Mouse (Mus musculus): ENCODE measurements around the gene Tfeb. TPM values are rescaled to one million over a fixed set of nuclear protein-coding genes. Genes with fewer than 3 reads are reported as not detected.

Gene Tfeb
- total RNA-seq, 2 experiments from 2014 or later: 65.8 to 67.7 TPM

DNA sequence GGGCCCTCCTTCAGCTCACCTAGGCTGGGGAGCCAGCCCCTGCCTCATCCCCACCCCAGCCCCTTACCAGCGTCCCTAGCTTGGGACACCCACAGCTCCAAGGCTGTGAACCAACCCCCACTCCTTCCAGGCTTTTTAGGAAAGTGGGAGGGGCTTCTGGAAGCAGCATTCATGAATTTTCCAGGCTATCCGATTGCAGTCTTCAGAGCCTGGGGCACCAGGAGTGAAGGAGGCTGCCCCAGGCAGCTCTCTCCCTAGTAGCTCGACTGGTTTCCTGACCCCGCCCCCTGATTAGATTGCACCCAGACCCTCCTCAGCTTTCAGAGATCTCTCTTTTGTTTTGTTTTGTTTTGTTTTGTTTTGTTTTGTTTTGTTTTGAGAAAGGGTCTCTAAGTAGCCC lies 51.5 kb downstream of the Tfeb start:
- DNase-seq: no peak

GRCm38 (mm10) chr17:47788996-47789395 lies 52.2 kb downstream of the Tfeb start:
- DNase-seq: no peak

DNA sequence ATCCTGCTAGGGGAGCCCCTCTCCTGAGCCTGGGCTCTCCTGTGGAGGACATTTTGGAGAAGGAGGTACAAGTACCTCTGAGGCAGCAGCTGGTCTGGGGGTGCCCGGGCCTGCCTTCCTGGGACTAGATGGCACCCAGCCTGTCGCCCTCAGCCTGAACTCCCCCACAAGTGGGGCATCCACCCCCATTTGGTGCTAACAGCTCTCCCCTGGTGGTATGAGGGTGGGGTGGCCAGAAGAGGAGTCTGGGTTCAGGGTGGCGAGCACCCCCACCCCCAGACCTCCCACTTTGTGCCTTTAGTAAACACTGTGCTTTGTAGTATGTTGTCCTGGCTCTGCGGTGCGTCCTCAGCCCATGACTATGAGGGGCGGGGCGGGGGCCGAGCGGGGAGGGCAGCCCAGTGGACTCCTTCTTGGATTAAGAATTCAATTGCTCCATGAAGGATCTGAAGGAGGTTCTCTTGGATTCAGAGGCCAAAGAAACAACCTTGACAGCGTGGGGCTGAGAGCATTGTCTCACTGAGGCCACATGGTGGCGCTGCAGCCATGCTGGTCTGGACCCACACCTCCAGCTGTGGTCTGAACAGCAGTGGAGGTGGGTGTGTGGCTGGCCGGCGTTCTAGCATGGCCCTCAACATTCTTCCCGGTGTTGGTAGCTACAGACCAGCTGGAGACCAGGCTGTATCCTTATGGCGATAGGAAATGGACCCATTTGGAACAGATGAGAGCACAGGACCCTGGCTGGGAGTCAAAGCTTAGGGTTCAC lies 55.5 kb downstream of the Tfeb start:
- no peak for DNase-seq

GRCm38 (mm10) chr17:47793377-47793776 lies 56.5 kb downstream of the Tfeb start:
- peak; percentile 75 for DNase-seq

GRCm38 (mm10) chr17:47795446-47795845 lies 58.6 kb downstream of the Tfeb start:
- no peak for DNase-seq

DNA sequence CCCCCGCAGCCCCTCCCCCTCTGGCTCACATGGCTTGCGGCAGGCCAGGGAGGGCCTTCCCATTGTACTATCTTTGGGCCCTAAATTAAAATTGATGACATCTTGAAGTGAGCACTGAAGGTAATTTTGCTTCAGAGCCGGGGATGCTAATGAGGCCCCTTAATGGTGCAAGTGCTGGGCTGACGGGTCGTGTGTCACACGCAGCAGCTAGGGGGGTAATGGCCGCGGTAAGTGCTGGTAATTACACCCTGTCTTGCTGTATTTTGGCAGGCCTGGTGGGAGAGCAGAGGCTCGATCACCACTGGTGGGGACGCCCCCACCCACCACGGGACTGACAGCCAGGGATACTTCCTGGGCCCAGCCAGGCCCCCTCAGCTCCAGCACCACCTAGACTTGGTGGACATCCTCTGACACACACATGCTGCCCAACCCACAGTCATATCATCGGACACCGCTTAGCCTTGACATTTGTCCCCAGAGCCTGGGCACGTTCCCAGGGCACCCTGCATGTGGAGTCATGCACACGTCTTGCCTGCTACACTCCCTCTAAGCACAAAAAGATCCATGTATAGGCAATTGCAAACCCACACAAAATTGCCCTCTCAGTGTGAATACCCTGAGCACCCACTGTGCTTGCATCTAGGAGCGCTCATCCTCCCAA lies 59.5 kb downstream of the Tfeb start:
- no peak for DNase-seq

GRCm38 (mm10) chr17:47796968-47797367 lies 60.1 kb downstream of the Tfeb start:
- no peak for DNase-seq

- no peak for DNase-seq
Observed at GRCm38 (mm10) chr17:47797383-47797782, 60.6 kb downstream of the Tfeb start.

DNA sequence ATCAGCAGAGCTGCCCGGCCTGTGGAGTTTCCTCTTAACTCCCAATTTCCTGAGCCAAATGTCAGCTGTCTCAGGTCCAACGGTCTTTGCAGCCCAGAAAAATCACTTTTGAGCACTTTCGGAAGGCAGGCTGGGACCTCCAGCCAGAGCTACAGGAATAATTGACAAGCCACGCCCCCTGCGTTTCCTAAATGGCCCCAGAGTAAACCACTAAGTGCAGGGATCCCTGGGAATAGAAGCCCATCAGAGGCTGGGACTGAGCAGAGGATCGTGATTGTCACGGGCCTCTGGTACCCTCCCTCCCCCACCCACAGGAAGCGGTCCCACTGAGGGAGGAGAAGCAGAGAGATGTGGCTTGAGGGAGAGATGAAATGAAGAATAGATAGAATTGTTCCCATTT lies 66.0 kb downstream of the Tfeb start:
- no peak for DNase-seq

GRCm38 (mm10) chr17:47803662-47804061 lies 66.8 kb downstream of the Tfeb start:
- no peak for DNase-seq

DNA sequence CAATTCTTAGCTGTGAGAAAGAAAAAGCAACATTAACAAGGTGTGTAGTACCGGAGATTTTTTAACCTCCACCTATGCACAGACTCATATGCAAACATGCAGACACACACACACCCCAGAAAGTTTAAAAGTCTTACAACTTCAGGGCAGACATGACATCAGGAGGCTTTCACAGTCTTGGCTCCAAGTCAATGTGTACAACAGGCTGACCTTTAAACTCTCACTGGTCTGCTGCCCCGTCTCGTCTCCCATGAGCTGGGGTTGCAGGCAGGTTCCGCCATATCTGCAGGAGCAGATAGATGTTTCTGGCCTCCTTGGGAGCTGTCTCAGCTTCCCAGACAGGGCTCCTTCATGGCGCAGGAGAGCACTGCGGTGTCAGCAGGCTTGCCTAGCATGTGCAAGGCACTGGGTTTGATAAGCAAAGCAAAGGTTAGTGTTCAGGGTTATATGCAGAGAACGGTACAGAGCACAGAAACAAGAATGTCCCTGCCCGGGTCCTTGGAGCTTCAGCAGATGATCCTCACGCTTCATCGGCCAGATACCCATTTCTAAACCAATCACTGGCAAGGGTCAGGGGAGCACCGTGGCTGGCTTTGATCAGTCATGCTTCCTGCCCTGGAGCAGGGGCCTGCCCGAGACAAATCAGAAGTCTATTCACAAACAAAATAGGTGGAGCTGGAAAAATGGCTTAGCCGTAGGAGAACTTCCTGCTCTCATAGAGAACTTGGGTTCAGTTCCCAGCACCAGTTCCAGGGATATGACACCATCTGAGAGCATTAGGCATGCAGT lies 68.4 kb downstream of the Tfeb start:
- DNase-seq: no peak

DNA sequence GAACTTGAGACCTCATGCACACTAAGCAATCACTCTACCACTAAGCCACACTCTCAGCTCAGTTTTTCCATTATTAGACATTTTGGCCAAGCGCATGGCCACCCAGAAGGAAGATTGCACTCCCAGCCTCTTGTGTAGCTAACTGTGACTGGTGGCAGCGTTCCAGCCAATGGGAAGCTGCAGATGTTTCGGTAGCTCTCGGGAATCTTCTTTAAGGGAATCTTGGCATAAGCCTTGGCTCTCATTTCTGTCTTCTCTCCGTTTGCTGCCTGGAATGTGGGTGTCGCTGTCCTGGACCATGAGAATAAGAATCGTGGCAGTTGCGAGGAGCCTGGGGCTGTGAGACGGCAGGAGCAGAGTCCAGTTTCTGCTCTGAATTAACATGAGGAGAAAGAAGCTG lies 69.4 kb downstream of the Tfeb start:
- DNase-seq: no peak

DNA sequence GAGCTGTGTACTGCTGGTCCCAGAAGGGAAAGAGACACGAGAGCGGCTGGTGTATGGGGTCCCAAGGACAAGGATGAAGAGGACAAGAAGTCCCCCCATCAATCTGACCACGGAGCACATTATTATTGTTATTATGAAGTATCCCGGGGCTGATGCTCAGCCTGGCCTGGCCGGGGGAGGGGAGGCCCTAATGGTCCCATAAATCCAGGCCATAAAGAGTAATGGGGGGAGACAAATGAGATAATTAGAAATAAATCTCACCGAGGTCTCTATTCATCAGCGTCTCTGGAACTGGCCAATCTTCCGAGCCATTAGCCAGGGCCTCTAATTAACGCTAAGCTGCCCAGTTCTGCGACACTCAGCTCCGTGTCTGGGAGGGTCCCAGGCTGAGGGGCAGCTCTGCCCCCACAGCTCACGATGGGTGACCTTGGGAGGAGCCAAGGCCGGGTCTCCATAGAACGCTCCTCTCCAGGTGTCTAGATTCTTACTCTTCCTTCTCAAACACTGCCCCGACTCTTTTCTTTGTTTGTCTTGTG lies 74.5 kb downstream of the Tfeb start:
- no peak for DNase-seq

- no peak for DNase-seq
Observed at GRCm38 (mm10) chr17:47812200-47812599, 75.4 kb downstream of the Tfeb start.

DNA sequence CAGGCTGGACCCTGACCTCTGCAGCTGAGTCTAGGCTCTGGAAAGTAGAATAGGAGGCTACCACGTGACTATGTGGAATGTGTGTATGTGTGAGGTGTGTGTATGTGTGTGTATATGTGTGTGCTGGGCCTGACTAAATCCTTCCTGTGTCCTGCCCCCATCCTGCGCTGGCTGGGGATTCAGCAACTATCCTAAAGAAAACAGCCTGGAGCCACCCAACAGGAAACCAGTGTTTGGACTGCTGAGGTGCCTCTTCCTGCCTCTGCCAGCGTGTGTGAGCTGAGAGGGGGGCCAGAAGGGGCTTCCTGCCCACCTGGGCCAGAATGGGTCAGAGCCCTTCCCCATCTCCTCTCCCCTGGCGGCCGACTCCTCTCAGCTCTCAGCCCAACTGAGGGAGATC lies 76.8 kb downstream of the Tfeb start:
- DNase-seq: no peak

GRCm38 (mm10) chr17:47814496-47814895 lies 77.7 kb downstream of the Tfeb start:
- DNase-seq: no peak

GRCm38 (mm10) chr17:47815446-47815845 lies 78.6 kb downstream of the Tfeb start:
- DNase-seq: no peak

GRCm38 (mm10) chr17:47818038-47818725 lies 81.4 kb downstream of the Tfeb start:
- DNase-seq: no peak

DNA sequence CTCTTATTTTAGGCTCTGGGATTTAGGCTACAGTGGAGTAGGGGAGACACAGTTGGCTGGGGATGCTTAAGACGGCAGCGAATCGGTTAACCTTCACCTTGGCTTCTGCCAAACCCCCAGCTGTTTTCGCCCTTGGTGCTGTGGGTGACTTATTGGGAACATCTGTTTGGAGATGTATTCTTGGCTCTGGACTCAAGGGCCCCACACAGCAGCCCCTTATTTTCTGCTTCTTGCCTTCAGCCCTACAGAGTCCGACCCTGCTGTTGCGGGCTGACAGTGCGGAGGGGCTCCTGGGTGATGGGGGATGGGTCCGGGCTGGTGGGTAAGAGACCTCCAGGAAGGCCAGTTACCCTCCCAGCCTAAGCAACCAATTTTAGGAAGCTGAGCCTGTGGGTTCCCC lies 84.5 kb downstream of the Tfeb start:
- no peak for DNase-seq

DNA sequence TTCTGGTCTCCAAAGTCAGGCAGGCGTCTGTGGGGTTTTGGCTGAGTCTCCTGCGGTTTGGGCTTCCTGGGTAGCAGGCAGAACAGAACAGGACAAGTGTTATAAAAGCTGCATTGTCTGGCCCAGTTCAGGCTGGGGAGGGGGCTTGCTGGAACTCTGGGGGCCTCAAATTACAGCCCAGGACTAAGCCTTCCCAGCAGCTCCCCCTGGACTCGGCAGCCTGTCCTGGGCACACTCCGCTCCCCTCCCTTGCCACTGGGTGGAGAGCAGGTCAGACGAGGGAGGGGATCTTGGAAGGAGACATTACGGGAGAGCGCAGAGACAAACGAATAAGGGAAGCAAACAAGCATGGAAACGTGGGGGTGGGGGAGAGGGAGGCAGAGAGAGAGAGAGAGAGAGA lies 94.3 kb downstream of the Tfeb start:
- no peak for DNase-seq

DNA sequence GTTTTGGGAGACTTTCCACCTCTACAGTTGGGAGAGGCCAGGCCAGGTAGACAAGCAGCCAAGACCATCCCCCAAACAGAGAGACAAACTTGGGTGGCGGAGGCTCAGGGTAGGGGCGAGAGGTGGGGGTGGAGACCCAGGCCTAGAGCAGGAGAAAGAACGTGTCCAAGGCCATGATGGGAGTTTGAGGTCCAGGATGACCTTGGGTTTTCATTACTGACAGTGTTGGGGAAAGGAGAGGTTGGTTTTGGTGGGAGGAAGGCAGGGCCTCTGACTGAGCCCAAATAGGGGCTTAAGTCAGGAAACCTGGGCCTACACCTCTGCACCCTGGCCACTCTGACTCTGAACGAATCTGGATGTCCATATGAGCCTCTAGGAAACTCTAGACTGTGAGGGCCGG lies 94.9 kb downstream of the Tfeb start:
- DNase-seq: no peak

GRCm38 (mm10) chr17:47832501-47833028 lies 95.7 kb downstream of the Tfeb start:
- DNase-seq: no peak

Data from gastrocnemius, postnatal 25 days (tissue).